Mouse (Mus musculus): ENCODE results near the gene Gls2. TPM values are rescaled to one million over a fixed set of nuclear protein-coding genes. Genes with fewer than 3 reads are reported as not detected.
A peak's percentile ranks its signal among the peaks of the same experiment; 100 is the strongest.

Gene Gls2
- polyA plus RNA-seq, 1 experiment = 77.7 TPM

GRCm38 (mm10) chr10:128175302-128175701, 19.0 kb upstream of the Gls2 start:
- Histone ChIP-seq H3K27ac (ENCODE audit: insufficient read depth, low read length) (no peak overlapping the region), H3K4me1 (ENCODE audit: control insufficient read depth, insufficient read depth, low read length) (no peaks in the 10 kb centered on the region), H3K27me3 (ENCODE audit: control insufficient read depth, insufficient read depth, low read length) (no peaks in the 10 kb centered on the region), H3K4me3 (replicated peaks; ENCODE audit: insufficient read depth, low read depth, low read length) (peak overlapping the region; percentile 77)
- 12% methylated on average over 3 of the region's 3 CpGs for WGBS
- DNase-seq = no peak
- TF ChIP-seq POLR2A (IDR thresholded peaks at IDR 0.05; ENCODE audit: borderline replicate concordance, insufficient read depth, low read length) (no peak), CTCF (IDR thresholded peaks at IDR 0.05; ENCODE audit: borderline replicate concordance, insufficient read depth, low read depth, low read length) (no peak)

GRCm38 (mm10) chr10:128175996-128176755, 18.1 kb upstream of the Gls2 start:
- 0 out of 2 replicates have a peak, but pooled peaks have one; percentile 15 for TF ChIP-seq POLR2A (IDR thresholded peaks at IDR 0.05; ENCODE audit: borderline replicate concordance, insufficient read depth, low read length)
- no peak for TF ChIP-seq CTCF (IDR thresholded peaks at IDR 0.05; ENCODE audit: borderline replicate concordance, insufficient read depth, low read depth, low read length)
- Histone ChIP-seq H3K4me3 (replicated peaks; ENCODE audit: insufficient read depth, low read depth, low read length) (peak overlapping the region; percentile 77), H3K4me1 (ENCODE audit: control insufficient read depth, insufficient read depth, low read length) (no peaks in the 10 kb centered on the region), H3K27me3 (ENCODE audit: control insufficient read depth, insufficient read depth, low read length) (no peaks in the 10 kb centered on the region), H3K27ac (ENCODE audit: insufficient read depth, low read length) (peak overlapping the region; percentile 8; the same call in 1 of the 2 replicates)
- DNase-seq = peak; percentile 63 to 80
- WGBS = 1% methylated on average over 17 of the region's 17 CpGs

DNA sequence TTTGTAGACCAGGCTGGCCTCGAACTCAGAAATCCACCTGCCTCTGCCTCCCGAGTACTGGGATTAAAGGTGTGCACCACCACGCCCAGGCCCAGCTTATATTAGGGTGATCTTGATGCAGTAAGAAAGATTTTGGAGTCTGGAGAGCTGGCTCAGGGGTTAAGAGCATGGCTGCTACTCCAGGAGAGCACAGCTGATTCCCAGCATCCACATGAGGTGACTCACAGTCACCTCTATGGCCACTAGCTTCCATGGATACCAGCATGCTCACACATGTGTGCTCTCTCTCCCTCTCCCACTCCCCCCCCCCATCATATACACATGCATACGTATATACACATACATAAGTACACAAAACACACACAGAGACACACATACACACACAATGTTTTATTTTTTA, 16.9 kb upstream of the Gls2 start:
- Histone ChIP-seq H3K4me1 (ENCODE audit: control insufficient read depth, insufficient read depth, low read length) (no peaks in the 10 kb centered on the region), H3K27me3 (ENCODE audit: control insufficient read depth, insufficient read depth, low read length) (no peaks in the 10 kb centered on the region), H3K4me3 (replicated peaks; ENCODE audit: insufficient read depth, low read depth, low read length) (no peak overlapping the region), H3K27ac (ENCODE audit: insufficient read depth, low read length) (no peak overlapping the region)
- DNase-seq = no peak
- TF ChIP-seq CTCF (IDR thresholded peaks at IDR 0.05; ENCODE audit: borderline replicate concordance, insufficient read depth, low read depth, low read length) = no peak
- no peak for TF ChIP-seq POLR2A (IDR thresholded peaks at IDR 0.05; ENCODE audit: borderline replicate concordance, insufficient read depth, low read length)
- 85% methylated on average over 4 of the region's 4 CpGs for WGBS

DNA sequence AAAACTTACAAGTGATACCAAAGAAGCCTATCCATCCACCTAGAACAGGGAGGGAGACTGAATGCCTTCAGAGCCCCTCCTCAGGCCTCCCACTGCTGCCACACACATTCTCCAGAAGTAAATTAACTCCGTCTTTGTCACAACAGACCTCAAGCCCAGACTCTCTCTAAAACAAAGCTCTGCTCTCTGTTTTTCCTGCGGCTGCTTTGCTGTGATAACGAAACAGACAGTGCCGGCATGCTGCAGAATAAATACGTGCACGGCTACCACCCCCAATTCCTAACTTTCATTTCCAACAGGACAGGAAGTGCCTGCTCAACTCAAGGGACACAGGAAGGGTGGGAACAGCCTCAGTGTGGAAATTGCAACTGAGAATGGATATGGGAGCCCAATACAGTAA, 14.3 kb upstream of the Gls2 start, which contains the start of gene Rbms2:
Rbms2 (minus strand) TSS at position 309 of the 400 bp plus-strand sequence.
- Histone ChIP-seq H3K27ac (ENCODE audit: insufficient read depth, low read length) (no peak within 1 kb of the TSS), H3K27me3 (ENCODE audit: control insufficient read depth, insufficient read depth, low read length) (no peaks in the 10 kb centered on the region), H3K4me3 (replicated peaks; ENCODE audit: insufficient read depth, low read depth, low read length) (no peak within 1 kb of the TSS), H3K4me1 (ENCODE audit: control insufficient read depth, insufficient read depth, low read length) (no peaks in the 10 kb centered on the region)
- DNase-seq = no peak
- 20% methylated on average over 6 of the region's 6 CpGs for WGBS
- TF ChIP-seq CTCF (IDR thresholded peaks at IDR 0.05; ENCODE audit: borderline replicate concordance, insufficient read depth, low read depth, low read length) (no peak), POLR2A (IDR thresholded peaks at IDR 0.05; ENCODE audit: borderline replicate concordance, insufficient read depth, low read length) (no peak)

GRCm38 (mm10) chr10:128184296-128184695, 10.0 kb upstream of the Gls2 start:
- no peak for DNase-seq
- no peak overlapping the region for H3K4me3 ChIP-seq (replicated peaks; ENCODE audit: insufficient read depth, low read depth, low read length)
- WGBS = 87% methylated on average over 2 of the region's 2 CpGs
- TF ChIP-seq POLR2A (IDR thresholded peaks at IDR 0.05; ENCODE audit: borderline replicate concordance, insufficient read depth, low read length) (no peak), CTCF (IDR thresholded peaks at IDR 0.05; ENCODE audit: borderline replicate concordance, insufficient read depth, low read depth, low read length) (no peak)
- no peaks in the 10 kb centered on the region for H3K4me1 ChIP-seq (ENCODE audit: control insufficient read depth, insufficient read depth, low read length)
- H3K27ac ChIP-seq (ENCODE audit: insufficient read depth, low read length) = no peak overlapping the region
- no peaks in the 10 kb centered on the region for H3K27me3 ChIP-seq (ENCODE audit: control insufficient read depth, insufficient read depth, low read length)

- TF ChIP-seq CTCF (IDR thresholded peaks at IDR 0.05; ENCODE audit: borderline replicate concordance, insufficient read depth, low read depth, low read length) = no peak
- no peak for TF ChIP-seq POLR2A (IDR thresholded peaks at IDR 0.05; ENCODE audit: borderline replicate concordance, insufficient read depth, low read length)
- H3K27ac ChIP-seq (ENCODE audit: insufficient read depth, low read length) = no peak overlapping the region
- H3K27me3 ChIP-seq (ENCODE audit: control insufficient read depth, insufficient read depth, low read length) = no peaks in the 10 kb centered on the region
- H3K4me3 ChIP-seq (replicated peaks; ENCODE audit: insufficient read depth, low read depth, low read length) = no peak overlapping the region
- DNase-seq = no peak
- no peaks in the 10 kb centered on the region for H3K4me1 ChIP-seq (ENCODE audit: control insufficient read depth, insufficient read depth, low read length)
- WGBS = 77% methylated on average over 6 of the region's 6 CpGs
These were observed 8.8 kb upstream of the Gls2 start for GRCm38 (mm10) chr10:128185277-128185940.

DNA sequence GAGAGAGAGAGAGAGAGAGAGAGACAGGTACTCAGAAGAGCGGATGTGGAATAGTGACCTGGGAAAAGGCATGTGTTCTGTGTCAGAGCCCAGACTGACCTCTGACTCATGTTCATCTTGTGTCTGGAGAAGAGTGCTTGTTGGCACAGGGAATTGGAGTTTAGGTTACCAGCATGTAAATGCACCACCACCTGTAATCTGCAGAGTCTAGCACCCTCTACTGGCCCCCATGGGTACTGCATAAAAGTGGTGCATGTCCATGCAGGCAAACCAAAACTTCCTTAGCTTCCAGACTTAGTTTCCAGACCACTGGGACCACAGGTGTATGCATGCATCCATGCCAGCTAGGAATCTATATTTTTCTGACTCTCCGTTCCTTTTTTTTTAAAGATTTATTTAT, 8.3 kb upstream of the Gls2 start:
- Histone ChIP-seq H3K27ac (ENCODE audit: insufficient read depth, low read length) (no peak overlapping the region), H3K27me3 (ENCODE audit: control insufficient read depth, insufficient read depth, low read length) (no peaks in the 10 kb centered on the region), H3K4me3 (replicated peaks; ENCODE audit: insufficient read depth, low read depth, low read length) (no peak overlapping the region), H3K4me1 (ENCODE audit: control insufficient read depth, insufficient read depth, low read length) (no peaks in the 10 kb centered on the region)
- WGBS = 53% methylated on average over 2 of the region's 2 CpGs
- DNase-seq = peak; percentile 69 to 80
- TF ChIP-seq POLR2A (IDR thresholded peaks at IDR 0.05; ENCODE audit: borderline replicate concordance, insufficient read depth, low read length) (no peak), CTCF (IDR thresholded peaks at IDR 0.05; ENCODE audit: borderline replicate concordance, insufficient read depth, low read depth, low read length) (peak; percentile 91)
